ENCODE assay signal across 11 mouse cellular contexts in the genomic region with DNA sequence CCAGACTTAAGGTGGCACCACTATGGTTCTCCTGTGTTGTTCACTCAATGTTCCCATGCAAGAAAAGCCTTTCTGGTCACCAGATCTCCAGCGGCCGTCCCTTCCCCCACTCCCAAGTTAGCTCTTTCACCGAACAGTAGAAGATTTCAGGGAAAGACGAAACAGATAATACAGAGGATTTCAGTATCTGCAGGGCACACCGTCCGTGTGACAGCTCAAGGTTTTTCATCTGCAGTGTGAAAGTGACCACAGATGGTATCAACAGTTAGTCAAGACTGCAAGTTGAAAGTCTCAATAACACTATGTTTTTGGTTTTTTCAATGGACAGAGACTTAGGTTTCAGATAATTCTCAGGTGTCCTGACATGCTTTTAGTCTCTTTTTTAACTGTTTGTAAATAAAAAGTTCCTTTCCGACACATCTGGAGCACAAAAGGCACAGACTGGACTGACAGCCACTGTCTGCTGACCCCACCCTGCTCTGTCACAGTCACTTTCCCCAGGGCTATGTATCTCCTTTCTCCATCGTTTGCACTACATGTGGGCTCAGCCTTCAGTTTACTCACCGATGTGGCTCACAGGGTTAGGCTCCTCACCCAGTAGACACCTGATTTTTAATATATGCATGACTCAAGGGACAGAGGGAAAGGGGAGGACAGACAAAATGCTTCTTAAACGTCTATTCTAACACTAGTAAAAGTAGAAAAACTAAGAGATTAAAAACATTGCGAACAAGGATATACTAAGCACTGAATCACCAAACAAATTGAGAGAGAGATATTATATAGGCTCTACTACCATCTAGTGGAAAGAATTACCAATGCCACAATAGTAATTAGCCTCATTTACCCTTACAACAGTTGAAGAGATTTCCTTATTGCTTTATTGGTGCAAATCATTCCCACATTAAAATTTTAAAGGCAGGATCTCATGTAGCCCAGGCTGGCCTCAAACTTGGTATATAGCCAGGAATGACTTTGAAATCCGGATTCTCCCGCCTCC. TPM values are rescaled to one million over a fixed set of nuclear protein-coding genes. Genes with fewer than 3 reads are reported as not detected.
DNase-seq lines count a peak whose midpoint lies in the region; ATAC-seq and TF ChIP-seq lines count a peak whose summit lies in the region.
"Had no signal": no experiment of that assay in that cellular context is flagged by ENCODE, and none has a peak within 500 bp of the region (broad histone marks: within the 10 kb centered on the region; RNA-seq: fewer than 3 reads in every experiment).

No protein-coding gene starts in this region.

- no peak overlapping the region for H3K9ac ChIP-seq in liver, embryonic 12.5 days

- H3K4me3 ChIP-seq in gastrocnemius, adult 2 months, result no peak overlapping the region
- no peak overlapping the region for H3K4me3 ChIP-seq in liver, embryonic 12.5 days

- TF ChIP-seq CTCF in gastrocnemius, adult 2 months (IDR thresholded peaks at IDR 0.05), result peak; percentile 50

- no peak overlapping the region for H3K27ac ChIP-seq in gastrocnemius, adult 2 months
- no peak overlapping the region for H3K27ac ChIP-seq in liver, embryonic 12.5 days

- H3K36me3 ChIP-seq in liver, embryonic 12.5 days, result no peaks in the 10 kb centered on the region

- peak; percentile 73 for ATAC-seq in liver, embryonic 12.5 days

- no peaks in the 10 kb centered on the region for H3K9me3 ChIP-seq in liver, embryonic 12.5 days (replicated peaks)

- H3K4me2 ChIP-seq in liver, embryonic 12.5 days, result peak overlapping the region; percentile 37

- intact Hi-C loops in gastrocnemius, adult 2 months (cut with DNase I), result loop anchor here (5.0 kb wide), 1 partner anchor 92 kb away; no protein-coding TSS in a partner anchor
- intact Hi-C loops in heart, postnatal 36 days (cut with DNase I), result loop anchor here (2.0 kb wide), 1 partner anchor 94 kb away; no protein-coding TSS in a partner anchor

- no peak for DNase-seq in gastrocnemius, adult 2 months
- no peak for DNase-seq in gastrocnemius, postnatal 10 days
- DNase-seq in 3T3-L1 (ENCODE audit: low read depth, low spot score) (peak; percentile 70), adipocyte (ENCODE audit: low spot score) (peak; percentile 35)
- no peak for DNase-seq in thymus, postnatal 14 days
- DNase-seq in adrenal gland, postnatal 36 days, result no peak
- DNase-seq in heart, postnatal 36 days, result no peak
- DNase-seq: kidney, adult 2 months; lung, postnatal 14 days; thymus, postnatal 4 days had no signal

- 32% methylated on average over 13 of the region's 13 CpGs for WGBS in liver, embryonic 12.5 days (ENCODE audit: insufficient replicate concordance)

- no peaks in the 10 kb centered on the region for H3K27me3 ChIP-seq in liver, embryonic 12.5 days (replicated peaks)

- H3K4me1 ChIP-seq in liver, embryonic 12.5 days, result peaks cover 13% of the 10 kb centered on the region; the same call in 1 of the 2 replicates

RNA-seq across cellular contexts. Expression of a gene that starts 6.6 kb away (rescaled TPM):
- total RNA-seq in gastrocnemius, adult 2 months (2021), result under 1 TPM in 1 of 2 experiments, not detected in 1; 0.06 TPM
- total RNA-seq in gastrocnemius, postnatal 10 days (2021), result not detected
- 0.05 TPM in 1 of 2 replicates, not detected in the other for polyA plus RNA-seq in liver, embryonic 12.5 days (2016; fragmentation: Nextera tagmentation; extraction: Ambion mirVana)
- under 1 TPM; 0.10 TPM for total RNA-seq in adrenal gland, postnatal 36 days (2021)
- total RNA-seq in heart, postnatal 36 days (2021), result under 1 TPM in 1 of 2 experiments, not detected in 1; 0.11 TPM

Comparison
In these comparisons a context has a peak if more than half of its experiments do, and no peak if none do; other contexts are left out.
1. DNase-seq: peak in 3T3-L1 (single experiment) and adipocyte (single experiment); none in gastrocnemius, adult 2 months (single experiment), gastrocnemius, postnatal 10 days (single experiment), thymus, postnatal 14 days (single experiment), adrenal gland, postnatal 36 days (0 of 2) and heart, postnatal 36 days (0 of 2).